Mouse (Mus musculus) G1E (cell line): ENCODE data around the gene Vwa2.

Experiments used
- CTCF ChIP-seq: IDR thresholded peaks from 2 replicates; pipeline ENCODE4 v1.5.1; 2012; ENCODE audit warnings: low read depth, low read length, inconsistent platforms, mixed read lengths
- GATA1 ChIP-seq: IDR thresholded peaks from 2 replicates; pipeline ENCODE4 v1.6.1; 2012; ENCODE audit warnings: borderline replicate concordance, low read length, inconsistent platforms, mixed read lengths
- TAL1 ChIP-seq: conservative IDR thresholded peaks from 2 replicates; pipeline ENCODE4 v1.6.1; 2012; ENCODE audit warnings: low read depth, low read length, inconsistent platforms, mixed read lengths

GRCm38 (mm10) chr19:56914658-56915057 lies 40.6 kb downstream of the Vwa2 start:
- TF ChIP-seq CTCF (no peak), GATA1 (no peak), TAL1 (no peak)
